Mouse (Mus musculus) ES-E14 (cell line): ENCODE results near the gene Palmd.

Experiments used
- CHD2 ChIP-seq: IDR thresholded peaks from 2 replicates; pipeline ENCODE4 v1.6.1; 2014; ENCODE audit warnings: mild to moderate bottlenecking, low read depth, low read length, inconsistent platforms
- HCFC1 ChIP-seq: IDR thresholded peaks from 2 replicates; pipeline ENCODE4 v1.6.1; 2012; ENCODE audit warnings: low read length, inconsistent platforms, borderline replicate concordance; ENCODE audit not compliant: insufficient read depth
- MAFK ChIP-seq: IDR thresholded peaks from 2 replicates; pipeline ENCODE4 v1.6.1; 2014; ENCODE audit warnings: mild to moderate bottlenecking, low read depth, low read length, inconsistent platforms; ENCODE audit not compliant: insufficient read depth
- ZC3H11A ChIP-seq: IDR thresholded peaks from 2 replicates; pipeline ENCODE4 v1.6.1; 2012; ENCODE audit warnings: low read depth, mild to moderate bottlenecking, inconsistent platforms, low read length, borderline replicate concordance
- ZNF384 ChIP-seq: IDR thresholded peaks from 2 replicates; pipeline ENCODE4 v1.6.1; 2012; ENCODE audit warnings: low read depth, low read length, inconsistent platforms

DNA sequence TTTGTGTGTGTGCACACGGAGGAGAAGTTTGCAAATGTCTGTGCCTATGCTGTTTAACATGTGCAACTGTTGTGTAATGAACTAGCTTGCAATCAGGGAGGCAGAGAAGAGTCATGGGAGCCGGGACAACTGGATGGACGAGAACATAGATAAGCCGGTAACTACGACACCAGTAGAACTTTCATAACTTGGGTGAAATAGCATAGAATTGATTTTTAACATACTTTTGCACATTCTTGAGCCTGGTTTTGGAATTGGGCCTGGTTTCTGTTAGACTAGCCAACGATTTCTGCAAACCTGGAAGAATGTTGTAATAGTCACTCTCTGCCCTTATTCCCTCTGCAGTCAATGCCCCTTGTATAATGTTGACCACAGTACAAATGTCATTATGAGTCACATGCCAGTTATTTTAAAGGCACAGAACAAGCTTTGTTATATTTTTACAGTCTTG lies 18.1 kb downstream of the Palmd start:
- TF ChIP-seq ZC3H11A = no peak
- no peak for TF ChIP-seq CHD2
- no peak for TF ChIP-seq MAFK
- no peak for TF ChIP-seq ZNF384
- TF ChIP-seq HCFC1 = no peak
